Mouse (Mus musculus) left cerebral cortex, postnatal 25 days (tissue): Measurements from ENCODE around the gene Dnm2. TPM values are rescaled to one million over a fixed set of nuclear protein-coding genes. Genes with fewer than 3 reads are reported as not detected.
"Not testable (repeated sequence)": the region's sequence is repeated elsewhere in the genome, so short reads cannot be mapped to it uniquely, and the experiment has no call there.

Experiments used
- DNase-seq, 2 experiments: peaks; one replicate each; pipeline ENCODE4 v3.0.0; 2022; ENCODE audit warnings: low spot score in 2 of 2, mixed read lengths in 1 of 2
- intact Hi-C: fragments of 180-260 bp; cut with DNase I; formaldehyde crosslinking; loops from one replicate; pipeline ENCODE4 v1.15.1; 2025
- total RNA-seq, 2 experiments: library from RNA; stranded (reverse); gene quantifications; 2 replicates each; pipeline ENCODE4 v1.2.3; 2021

The Dnm2 gene
- total RNA-seq, 2 experiments from 2014 or later = 55.5 to 63.4 TPM

DNA sequence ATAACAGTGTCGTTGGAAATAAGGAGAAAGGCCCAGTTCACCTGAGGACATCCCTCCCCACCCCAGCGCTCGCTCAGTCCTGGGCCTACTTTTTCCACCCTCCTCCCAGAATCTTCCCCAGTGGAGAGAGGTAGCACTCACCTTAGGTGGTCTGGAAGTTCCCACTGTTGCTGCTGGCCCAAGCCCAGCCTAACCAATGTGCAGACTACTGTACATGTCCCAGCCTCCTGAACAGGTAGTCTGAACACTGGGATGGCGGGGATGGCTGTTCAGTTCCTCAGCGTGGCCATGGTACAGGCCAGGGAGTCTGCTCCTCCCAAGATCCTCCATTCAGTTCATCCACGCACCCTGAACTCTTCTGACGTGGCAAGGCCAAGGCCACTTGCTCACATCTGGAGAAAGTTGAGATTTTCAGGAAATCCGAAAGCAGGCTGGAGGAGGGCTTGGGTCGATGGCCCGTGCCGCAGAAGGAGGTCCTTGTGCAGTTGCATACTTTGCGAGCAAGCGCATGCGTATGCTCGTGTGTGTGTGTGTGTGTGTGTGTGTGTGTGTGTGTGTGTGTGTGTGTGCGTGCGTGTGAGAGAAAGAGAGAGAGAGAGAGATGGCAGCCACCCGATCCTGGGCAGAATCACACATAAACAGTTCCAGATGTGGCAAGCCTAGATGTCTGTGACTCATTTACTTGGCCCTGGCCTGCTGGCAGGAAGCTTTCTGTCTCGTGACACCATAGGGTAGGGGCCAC, 71.8 kb downstream of the Dnm2 start:
- no peak for DNase-seq
- intact Hi-C loops = no loop called here

DNA sequence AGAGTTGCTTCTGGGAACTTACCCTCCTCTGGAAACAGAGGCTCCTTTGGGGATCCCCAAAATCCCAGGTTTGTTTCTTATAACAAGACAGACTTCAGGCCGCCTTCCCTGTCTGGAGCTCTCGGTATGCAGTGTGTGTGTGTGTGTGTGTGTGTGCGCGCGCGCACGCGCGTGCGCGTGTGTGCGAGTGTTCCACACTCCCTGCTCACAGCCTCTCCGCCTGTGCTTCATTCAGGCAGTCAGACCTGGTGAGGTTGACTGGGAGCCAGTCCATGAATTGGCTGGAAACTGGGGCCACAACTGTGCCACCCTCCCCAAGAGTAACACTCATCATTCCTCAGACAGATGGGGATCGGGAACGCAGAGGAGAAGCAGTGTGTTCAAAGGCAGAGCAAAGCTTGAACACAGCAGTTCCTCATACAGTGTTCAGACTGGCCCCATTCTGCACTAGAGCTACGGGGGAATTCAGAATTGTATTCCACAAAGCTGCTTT, 72.4 kb downstream of the Dnm2 start:
- peak in 1 of 2 experiments; percentile 41 for DNase-seq
- intact Hi-C loops = no loop called here

DNA sequence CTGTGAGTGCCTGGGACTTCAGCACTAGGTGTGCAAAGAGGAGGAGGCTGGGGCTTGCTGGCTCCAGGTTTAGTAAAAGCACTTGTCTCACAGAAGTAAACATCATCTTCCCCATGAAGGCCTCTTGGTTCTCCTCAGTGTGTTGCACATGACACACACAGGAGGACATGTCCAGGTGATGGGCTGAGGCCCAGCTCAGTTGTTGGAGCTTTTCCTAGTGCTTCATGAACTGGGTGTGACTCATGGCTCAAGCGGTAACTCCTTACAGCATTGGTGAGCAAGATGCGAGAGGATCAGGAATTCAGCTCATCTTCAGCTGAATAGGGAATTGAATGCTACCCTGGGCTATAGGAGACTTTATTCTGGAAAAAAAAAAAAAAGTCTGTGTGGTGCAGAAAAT, 73.0 kb downstream of the Dnm2 start:
- intact Hi-C loops = no loop called here
- DNase-seq = no peak

- intact Hi-C loops = no loop called here
- DNase-seq = no peak
Observed at GRCm38 (mm10) chr9:21498284-21498902, 73.7 kb downstream of the Dnm2 start.

GRCm38 (mm10) chr9:21503352-21503751, 78.6 kb downstream of the Dnm2 start:
- no peak for DNase-seq
- intact Hi-C loops = no loop called here

GRCm38 (mm10) chr9:21505767-21506166, 81.1 kb downstream of the Dnm2 start:
- intact Hi-C loops = no loop called here
- DNase-seq = no peak

DNA sequence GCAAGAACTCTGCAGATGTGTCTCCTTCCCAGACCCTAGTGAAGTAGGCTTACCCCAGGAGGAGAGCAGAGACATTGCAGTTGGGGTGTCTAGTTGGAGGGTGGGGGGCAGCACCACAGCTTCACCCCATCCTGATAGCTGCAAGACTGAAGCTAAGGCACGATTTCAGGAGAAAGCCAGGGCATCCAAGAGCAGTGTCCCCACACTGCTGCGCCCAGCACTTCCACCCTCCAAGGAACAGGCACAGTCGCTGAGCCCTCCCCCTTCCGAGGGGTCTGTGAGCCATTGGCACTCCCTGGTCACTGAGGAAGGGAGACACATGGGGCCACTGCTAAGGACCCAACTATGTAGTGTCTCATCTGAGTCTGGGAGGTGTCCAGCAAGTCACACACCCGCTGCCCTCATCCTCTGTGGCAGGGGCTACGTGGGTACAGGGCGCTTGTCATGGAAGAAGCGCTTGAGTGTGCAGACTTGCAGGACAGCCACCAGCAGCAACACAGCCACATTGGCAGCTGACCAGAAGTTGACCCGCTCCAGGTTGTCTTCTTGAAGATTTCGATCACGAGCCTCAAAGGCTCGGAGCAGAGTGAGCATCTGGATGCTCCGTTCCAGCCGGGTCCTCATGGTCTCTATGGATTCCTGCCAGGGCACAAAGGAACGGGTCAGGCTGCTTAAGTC, 83.2 kb downstream of the Dnm2 start:
- no peak for DNase-seq
- intact Hi-C loops = no loop called here

DNA sequence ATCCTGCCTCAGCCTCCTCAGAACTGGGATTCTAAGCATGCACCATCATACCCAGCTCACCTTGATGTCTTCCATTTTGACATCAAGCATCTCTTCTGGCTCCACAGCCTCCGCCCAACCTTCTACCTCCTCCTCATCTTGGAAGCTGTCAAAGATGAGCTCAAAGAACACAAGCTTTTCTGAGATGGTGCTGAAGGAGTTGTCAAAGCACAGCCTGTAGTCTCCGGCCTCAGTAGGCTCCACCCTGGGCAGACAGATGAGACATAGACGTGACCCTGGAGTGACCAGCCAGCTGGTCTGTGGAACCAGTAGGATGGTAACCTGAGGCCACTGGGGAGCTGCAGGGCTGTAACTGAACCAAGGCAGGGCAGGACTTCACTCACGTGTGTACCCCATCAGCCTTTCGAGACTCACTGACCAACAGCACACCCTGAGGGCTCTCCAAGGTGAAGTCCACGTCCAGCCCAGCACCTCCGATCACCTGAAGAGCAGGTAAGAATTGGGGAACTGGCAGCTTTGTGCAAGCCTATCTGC, 84.2 kb downstream of the Dnm2 start:
- intact Hi-C loops = no loop called here
- DNase-seq = no peak

GRCm38 (mm10) chr9:21509772-21510688, 85.3 kb downstream of the Dnm2 start, which contains the start of gene Tmed1:
Gene Tmed1, minus strand, starts transcription at chr9:21510252.
- intact Hi-C loops = loop anchor here (2.0 kb wide), 1 partner anchor 37 kb away; the partner anchor contains the start of gene Carm1
- peak; percentile 96 to 98 for DNase-seq

DNA sequence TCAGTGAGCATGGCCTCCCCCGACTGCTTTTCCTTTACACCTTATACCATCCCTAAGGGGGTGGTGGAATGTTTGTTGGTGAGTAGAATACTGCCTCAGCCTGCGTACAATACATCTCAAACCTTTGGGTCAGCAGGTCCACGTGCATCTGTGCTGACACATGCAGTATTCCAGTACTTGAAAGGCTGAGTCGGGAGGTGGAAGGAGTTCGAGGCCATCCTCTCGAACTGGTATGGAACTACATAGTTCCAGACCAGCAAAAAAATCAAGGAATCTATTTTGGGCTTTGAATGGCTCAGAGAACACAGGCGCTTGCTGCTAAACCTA, 85.9 kb downstream of the Dnm2 start:
- intact Hi-C loops = loop anchor here (2.0 kb wide), 1 partner anchor 36 kb away; the partner anchor contains the start of gene Carm1
- no peak for DNase-seq

GRCm38 (mm10) chr9:21511052-21511451, 86.3 kb downstream of the Dnm2 start:
- intact Hi-C loops = loop anchor here (2.0 kb wide), 1 partner anchor 36 kb away; the partner anchor contains the start of gene Carm1

DNA sequence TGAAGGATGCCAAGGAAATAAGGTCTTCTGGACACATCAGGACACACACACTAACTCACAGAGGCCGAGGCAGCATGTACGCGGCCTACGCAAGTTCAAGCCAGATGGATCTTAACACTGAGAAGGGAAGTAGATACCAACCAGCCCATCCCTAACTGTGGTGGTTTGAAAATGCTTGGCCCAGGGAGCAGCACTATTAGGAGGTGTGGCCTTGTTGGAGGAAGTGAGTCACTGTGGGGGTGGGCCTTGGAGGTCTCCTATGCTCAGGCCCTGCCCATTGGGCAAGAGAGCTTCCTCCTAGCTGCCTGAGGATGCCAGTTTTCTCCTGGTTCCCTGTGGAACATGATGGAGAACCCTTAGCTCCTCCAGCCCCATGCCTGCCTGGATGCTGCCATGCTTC, 88.8 kb downstream of the Dnm2 start:
- DNase-seq = no peak
- intact Hi-C loops = no loop called here

More at GRCm38 (mm10) chr9:21511052-21511451, 86.3 kb downstream of the Dnm2 start:
- DNase-seq = no peak

- no peak for DNase-seq
- intact Hi-C loops = no loop called here
Observed at GRCm38 (mm10) chr9:21517947-21518495, 93.3 kb downstream of the Dnm2 start.

DNA sequence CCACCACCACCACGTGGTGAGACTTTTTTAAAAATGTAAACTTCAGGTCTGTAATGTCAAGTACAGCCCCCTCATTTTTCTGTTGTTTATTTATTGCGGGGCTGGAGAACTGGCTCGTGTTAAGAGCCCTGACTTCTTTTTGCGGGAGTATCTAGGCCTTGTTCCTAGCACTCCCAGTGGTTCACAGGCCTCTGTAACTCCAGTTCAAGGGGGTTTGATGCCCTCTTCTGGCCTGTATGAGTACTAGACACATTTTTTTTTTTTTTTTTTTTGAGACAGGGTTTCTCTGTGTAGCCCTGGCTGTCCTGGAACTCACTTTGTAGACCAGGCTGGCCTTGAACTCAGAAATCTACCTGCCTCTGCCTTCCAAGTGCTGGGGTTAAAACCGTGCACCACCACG, 94.0 kb downstream of the Dnm2 start:
- intact Hi-C loops, DNase-seq: not testable (repeated sequence)

- DNase-seq = no peak
- intact Hi-C loops = no loop called here
Observed at GRCm38 (mm10) chr9:21525142-21525936, 100.6 kb downstream of the Dnm2 start.

DNA sequence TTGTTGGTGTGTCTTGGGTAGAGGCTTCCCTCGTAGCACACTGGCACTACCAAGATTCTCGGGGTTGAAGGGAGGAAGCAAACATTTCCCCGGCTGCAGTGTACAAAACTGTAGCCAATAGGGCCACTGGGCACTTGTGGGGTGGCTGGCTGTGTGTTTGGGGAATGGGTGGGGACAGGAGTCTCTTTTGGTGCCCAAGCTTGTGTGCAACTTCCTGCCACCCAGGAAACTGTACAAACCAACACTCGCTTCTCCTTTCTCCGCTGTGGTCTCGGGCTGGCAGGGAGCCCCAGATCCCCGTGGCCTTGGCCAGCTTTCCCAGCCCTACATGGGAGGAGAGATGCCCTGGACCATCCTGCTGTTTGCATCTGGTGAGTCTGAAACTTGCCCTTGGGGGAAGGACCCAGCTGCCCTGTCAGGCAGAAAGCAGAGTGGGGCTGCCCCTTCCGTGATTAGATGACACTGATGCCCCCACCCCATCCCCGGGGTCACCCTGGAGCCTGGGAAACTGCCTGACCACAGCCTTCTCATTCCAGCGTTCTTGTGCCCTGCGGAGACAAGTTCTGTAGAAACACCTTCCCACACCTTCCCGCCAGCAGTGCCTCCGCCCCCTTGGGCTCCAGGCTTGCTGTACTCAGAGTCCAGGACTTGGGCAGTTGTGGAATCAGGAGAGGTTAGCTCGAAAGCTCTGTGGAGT, 101.4 kb downstream of the Dnm2 start, which contains the start of gene AB124611:
AB124611 (plus strand) TSS at position 240 of the 697 bp plus-strand sequence.
- DNase-seq = no peak

GRCm38 (mm10) chr9:21526634-21526944, 101.9 kb downstream of the Dnm2 start:
- intact Hi-C loops = no loop called here
- DNase-seq = no peak

More for the DNA sequence above, 101.4 kb downstream of the Dnm2 start, which contains the start of gene AB124611:
- intact Hi-C loops = no loop called here
